Mouse (Mus musculus) myocyte (in vitro differentiated cells): Measurements from ENCODE around the gene Pofut1.

Experiments
- CEBPB ChIP-seq: IDR thresholded peaks from 2 replicates; pipeline ENCODE4 v1.6.1; 2011; ENCODE audit warnings: mild to moderate bottlenecking, moderate library complexity; ENCODE audit not compliant: poor library complexity, insufficient read depth, severe bottlenecking
- E2F4 ChIP-seq: IDR thresholded peaks from one replicate; pipeline ENCODE4 v1.6.1; 2011; ENCODE audit warnings: mild to moderate bottlenecking, control low read depth, moderate library complexity; ENCODE audit not compliant: insufficient read depth
- POLR2A ChIP-seq: IDR thresholded peaks from one replicate; pipeline ENCODE4 v1.6.1; 2011; ENCODE audit warnings: low read depth, mild to moderate bottlenecking, control low read depth, moderate library complexity; ENCODE audit not compliant: insufficient read length
- USF1 ChIP-seq: IDR thresholded peaks from one replicate; pipeline ENCODE4 v1.6.1; 2011; ENCODE audit warnings: low read depth, mild to moderate bottlenecking, control low read depth, moderate library complexity

GRCm38 (mm10) chr2:153222566-153222965 lies 18.8 kb upstream of the Pofut1 start:
- TF ChIP-seq E2F4 (no peak), CEBPB (no peak), USF1 (no peak), POLR2A (no peak)
